Mouse (Mus musculus) monocyte, adult 2 months (primary cell): ENCODE data around the gene Cnnm3.
"Not testable (repeated sequence)": the region's sequence is repeated elsewhere in the genome, so short reads cannot be mapped to it uniquely, and the experiment has no call there.

Source experiments
- DNase-seq, 2 experiments: peaks; one replicate each; pipeline ENCODE4 v3.0.0; 2022; ENCODE audit warnings: low spot score in 2 of 2, low read depth in 1 of 2

The Cnnm3 gene

DNA sequence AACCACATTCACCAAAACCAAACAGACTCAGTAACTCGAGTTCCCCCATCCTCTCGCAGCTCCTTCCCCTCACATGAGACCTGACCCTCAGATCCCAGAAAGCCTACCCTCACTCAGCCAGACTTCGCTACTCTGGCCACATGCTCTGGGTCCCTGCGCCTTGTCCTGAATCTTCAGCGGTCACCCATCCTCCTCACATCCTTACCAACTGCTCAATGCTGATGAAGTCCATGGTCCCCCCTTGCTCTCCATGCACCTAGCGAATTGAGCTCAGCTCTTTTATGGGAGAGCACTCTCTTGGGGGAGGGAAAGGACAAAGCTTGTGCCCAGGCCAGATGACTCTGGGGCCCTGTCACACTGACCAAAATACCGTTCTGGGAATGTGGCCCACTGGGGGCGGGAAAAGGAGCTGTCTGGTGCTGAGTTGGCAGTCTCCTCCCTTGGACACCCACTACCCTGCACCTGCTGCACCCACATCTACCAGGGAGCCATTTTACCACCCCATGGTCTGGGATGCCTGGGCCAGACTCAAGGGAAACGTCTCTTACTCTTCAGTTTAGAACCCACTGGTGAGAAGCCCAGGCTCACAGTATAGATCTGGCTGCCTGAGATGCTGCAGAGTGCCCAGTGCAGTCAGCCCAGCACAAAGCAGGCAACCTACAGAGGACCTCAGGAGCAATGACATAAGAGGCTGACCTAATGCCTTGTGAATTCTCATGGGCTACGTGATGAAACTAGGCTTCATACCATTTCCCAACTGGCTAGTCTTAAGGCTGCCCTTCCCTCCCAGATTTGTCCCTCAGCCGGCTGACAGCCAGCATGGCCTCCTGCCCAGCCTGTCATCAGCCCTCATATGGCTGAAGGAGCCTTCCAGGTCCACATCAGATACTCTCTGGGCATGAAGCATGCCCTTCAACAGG lies 24.1 kb downstream of the Cnnm3 start:
- no peak for DNase-seq

DNA sequence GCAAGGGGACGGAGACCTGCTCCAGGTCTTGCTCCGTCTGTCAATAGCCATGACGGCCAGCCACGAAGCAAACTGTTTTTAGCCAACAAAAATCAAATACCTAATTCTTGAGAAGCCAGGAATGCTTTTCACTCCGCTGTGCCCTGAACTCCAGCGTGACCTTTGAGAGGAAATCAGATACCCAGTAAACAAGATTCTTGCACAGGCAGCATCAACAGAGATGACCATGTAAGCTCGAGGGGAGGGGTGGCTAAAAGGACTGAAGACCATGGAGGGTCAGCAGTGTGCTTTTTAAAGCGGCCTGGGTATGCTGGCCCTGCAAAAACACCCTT lies 24.7 kb downstream of the Cnnm3 start:
- no peak for DNase-seq

DNA sequence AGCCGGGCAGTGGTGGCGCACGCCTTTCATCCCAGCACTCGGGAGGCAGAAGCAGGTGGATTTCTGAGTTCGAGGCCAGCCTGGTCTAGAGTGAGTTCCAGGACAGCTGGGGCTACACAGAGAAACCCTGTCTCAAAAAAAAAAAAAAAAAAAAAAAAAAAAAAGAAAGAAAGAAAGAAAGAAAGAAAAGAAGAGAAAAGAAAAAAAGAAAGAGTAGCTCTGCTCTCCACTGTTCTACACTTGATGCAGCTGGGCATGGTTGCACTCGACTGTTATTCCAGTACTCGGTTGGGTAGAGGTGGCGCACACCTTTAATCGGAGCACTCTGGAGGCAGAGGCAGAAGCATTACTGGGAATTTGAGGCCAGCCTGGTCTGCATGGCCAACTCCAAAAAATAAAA lies 25.1 kb downstream of the Cnnm3 start, which contains the start of gene Ankrd23:
Ankrd23 (minus strand) TSS at position 101 of the 400 bp plus-strand sequence.
- not testable (repeated sequence) for DNase-seq

DNA sequence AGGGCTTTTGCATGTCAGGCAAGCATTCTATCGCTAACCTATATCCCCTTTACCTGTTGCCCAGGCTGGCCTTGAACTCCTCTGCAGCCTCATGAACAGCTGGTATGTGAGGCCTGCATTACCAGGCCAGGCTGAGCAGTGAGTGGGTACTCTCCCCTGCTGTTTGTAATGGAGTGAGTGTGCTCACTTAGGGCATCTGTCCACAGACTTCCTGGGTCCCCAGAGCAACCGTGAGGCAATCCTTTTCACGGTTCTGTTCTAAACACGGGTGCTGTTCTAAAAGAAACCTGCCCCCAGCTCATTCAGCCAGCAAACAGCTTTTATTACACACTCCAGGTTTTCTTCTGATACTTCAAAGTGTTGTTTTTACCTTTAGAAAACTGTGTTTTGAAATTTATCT lies 27.1 kb downstream of the Cnnm3 start:
- DNase-seq, result no peak

DNA sequence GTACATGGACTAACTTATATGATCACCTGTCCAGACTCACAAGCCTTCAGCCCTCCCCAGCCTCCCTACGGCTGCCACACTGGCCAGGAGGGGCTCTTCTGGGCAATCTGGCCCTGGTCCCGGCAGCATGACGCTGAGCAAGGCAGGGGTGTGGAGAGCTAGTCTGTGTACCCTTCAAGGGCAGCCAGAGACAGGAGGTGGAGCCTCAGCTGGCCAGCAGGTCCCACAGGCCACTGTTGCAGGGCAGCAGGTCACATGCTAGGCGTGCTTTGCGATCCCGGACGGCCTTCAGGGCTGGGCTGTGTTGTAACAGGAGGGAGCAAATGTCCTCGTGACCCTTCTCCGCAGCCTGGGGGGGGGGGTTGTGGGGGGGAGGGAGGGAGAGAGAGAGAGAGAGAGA lies 27.5 kb downstream of the Cnnm3 start, which contains the start of gene Gm42417:
Gm42417 (minus strand) TSS at position 244 of the 400 bp plus-strand sequence.
- no peak for DNase-seq

DNA sequence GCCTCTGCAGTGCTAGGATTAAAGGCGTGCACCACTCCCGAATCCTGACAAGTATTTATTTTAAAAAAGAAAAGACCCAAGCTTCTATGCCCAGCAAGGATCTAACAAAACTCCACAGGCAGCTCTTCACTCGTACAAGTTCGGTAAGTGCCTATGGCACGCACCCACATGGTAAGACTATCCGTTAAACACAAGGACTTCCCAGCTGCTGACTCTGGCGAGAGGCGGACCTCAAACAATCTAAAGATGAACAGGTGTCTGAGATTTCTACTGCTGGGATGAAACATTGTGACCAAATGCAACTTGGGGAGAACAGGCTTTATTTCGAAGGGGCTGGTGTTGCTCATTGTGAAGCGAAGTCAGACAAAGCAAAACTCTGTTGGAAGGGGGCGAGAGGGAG lies 28.5 kb downstream of the Cnnm3 start:
- DNase-seq, result no peak

DNA sequence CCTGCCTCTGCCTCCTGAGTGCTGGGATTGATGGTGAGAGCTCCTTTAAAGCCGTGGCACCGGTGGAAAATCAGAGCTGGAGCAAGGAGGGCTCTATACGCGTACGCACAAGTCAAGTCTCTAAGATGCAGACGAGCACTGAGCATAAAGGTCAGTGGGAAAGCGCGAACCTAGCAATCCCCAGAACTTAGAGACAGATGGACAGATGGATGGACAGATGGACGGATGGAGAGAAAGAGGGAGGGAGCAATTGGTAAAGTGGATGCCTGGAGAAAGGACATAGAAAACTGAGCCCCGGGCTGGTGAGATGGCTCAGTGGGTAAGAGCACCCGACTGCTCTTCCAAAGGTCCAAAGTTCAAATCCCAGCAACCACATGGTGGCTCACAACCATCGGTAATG lies 29.1 kb downstream of the Cnnm3 start:
- no peak for DNase-seq

DNA sequence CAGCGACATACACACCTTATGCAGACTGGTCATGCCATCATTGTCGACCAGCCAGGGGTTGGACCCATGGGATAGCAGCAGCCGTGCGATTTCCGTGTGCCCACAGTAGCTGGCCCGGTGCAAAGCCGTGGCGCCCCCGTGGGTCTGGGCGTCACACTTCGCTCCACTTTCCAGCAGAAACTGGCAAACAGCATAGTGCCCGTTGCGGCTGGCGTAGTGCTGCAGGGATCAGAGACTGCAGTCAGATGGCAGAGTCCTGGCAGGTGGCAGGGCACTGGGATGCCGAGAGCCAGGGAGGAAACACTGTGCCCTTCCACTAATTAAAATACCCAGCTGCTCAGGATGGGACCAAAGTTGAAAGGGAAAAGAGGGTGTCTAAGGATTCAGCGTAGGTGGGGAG lies 30.2 kb downstream of the Cnnm3 start:
- DNase-seq, result no peak

DNA sequence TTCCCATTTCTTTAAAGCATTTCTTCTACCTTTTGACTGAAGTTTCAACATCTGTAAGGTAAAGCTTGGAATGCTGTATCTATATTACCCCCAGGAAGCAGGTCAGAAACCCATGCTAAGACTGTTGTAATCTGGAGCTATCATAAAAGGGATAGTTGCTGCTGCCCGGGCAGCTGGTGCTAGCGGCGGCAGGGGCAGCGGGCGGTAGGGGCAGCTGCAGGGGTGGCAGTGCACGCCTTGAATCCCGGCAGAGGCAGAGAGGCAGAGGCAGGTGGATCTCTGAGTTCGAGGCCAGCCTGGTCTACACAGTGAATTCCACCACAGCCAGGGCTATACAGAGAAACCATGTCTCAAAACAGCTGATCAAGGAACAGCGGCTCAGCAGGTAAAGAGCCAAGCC lies 31.3 kb downstream of the Cnnm3 start:
- no peak for DNase-seq

DNA sequence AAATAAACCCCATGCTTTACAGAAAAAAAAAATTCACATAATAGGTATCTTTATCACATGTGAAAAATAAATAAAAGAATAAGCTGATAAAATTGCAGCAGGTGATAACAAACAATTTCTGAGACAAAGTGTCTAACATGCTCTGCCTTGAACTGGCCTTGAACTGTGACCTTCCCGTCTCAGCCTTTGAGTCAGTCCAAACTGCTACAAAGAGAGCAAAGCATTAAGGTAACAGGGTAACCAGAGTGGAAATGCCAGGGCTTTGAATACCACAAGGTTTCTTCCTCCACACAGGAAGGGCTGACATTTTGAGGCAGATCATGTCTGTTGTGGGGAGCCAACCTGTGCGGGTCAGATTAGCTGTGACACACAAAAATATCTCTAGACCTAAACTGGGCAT lies 33.7 kb downstream of the Cnnm3 start:
- no peak for DNase-seq

DNA sequence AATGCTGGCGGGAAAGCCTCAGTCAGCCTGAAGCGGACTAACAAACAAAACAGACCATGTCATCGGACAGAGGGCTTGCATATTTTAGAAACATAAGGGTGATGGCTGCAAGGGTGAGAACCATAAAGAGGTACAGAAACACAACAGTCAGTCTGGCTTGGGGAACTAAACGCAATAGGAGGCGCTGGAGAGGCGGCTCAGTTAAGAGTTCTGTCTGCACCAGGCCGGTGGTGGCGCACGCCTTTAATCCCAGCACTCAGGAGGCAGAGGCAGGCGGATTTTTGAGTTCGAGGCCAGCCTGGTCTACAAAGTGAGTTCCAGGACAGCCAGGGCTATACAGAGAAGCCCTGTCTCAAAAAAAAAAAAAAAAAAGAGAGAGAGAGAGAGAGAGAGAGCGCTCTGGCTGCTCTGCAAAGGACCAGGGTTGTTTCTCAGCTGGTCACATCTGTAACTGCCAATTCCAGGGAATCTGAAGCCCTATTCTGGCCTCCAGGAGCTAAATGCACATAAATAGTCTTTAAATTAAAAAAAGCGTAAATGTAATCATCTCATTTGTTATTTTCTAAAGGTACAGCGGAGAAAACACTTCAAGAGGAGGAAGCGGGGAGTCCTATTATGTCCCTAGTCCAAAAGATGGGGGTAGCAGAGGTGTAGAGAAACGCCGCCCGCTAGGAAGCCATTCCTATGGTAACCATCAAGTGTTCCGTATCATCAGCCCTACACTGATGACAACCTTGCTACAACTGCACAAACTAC lies 34.4 kb downstream of the Cnnm3 start:
- no peak for DNase-seq

DNA sequence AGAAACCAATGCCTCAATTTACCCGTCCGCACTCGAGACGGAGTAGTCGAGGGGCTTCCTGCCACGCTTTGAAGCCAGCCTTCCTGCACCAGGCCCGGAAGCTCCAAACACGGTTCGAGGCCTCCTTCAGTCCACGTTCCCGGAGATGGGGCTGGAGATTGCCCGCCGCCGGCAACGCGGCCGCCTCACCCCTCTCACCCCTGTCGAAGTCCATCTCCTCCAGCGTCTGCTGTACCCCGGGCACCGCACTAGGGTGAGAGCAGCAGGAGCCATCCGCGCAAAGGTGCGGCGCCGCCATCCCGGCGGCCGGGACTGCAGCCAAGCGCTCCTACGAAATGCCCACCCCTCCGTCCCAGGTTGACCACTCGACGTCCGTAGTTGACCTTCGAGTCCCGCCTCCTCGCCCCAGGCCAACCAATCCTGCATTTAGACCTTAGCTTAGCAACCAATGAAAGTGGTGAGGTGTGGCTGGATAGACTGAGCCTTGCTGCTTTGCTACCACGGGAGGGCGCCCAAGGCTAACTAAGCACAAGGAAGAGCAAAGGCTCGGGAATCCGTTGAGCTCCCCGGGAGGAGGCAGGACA lies 35.3 kb downstream of the Cnnm3 start, which contains the start of gene Ankrd39:
Ankrd39 (minus strand) TSS at position 558 of the 584 bp plus-strand sequence.
- DNase-seq, result peak; percentile 89 to 90

DNA sequence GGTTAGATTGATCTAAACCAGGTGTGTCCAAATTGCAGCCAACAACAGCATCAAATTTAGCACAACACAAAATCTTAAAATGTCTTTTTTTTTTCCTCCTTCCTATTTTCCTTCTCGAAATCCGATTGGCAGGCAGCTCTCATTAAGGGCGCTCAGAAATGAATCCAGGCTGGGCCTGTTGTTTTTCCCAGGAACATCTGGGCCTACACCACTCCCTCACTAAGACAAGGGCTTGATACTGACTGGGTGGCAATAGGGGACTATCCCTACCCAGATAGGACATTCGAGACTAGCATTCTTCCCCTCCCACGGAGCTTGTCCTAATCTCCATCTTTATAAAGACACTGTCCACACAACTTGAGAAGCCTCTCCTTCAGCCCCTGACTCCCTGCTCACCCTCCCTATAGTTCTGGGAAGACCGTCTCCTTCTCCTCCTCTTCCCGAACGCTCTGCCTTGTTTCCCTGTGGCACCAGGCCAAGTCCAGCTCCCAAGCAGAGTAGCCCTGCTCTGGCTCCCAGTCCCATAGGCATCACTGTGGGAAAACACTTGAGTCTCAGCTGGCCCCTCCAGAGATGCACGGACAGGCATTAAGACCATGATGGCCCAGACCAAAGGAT lies 36.4 kb downstream of the Cnnm3 start:
- DNase-seq, result no peak

DNA sequence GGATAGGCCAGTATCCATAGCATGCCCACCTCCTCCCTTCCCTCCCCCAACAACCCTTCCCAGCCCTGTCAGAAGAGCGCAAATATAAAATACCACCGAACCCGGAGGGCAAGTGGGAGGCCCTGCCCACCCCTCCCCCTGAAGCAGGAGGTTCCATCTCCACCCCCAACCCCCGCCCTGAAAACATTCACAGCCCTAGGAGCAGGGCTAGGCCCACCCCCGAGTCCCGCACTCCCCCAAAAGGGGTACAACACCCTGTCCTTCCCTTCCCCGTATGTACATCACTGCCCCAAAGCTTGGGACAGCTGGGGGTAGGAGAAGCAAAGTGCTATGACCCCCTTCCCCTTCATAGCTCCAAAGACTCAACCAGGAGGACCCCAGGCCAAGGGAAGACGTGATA lies 37.1 kb downstream of the Cnnm3 start:
- DNase-seq, result no peak

DNA sequence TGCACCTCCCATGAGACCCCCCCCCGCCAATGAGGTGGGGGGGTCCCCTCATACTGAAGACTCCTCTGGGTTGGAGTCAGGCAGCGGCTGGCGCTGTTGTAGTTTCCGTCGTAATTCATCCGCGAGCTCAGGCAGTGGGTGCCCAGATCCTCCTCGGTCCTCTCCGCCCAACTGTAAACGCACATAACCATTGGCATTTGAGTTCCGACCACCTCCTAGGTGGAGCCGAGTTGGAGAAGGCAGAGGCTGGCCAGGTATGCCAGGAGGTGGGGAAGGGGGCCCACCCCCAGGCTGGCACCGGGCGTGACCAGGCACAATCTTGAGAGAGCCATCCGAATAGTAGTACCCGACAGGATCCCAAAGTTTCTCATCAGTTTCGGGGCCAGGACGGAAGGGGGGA lies 37.8 kb downstream of the Cnnm3 start:
- no peak for DNase-seq

DNA sequence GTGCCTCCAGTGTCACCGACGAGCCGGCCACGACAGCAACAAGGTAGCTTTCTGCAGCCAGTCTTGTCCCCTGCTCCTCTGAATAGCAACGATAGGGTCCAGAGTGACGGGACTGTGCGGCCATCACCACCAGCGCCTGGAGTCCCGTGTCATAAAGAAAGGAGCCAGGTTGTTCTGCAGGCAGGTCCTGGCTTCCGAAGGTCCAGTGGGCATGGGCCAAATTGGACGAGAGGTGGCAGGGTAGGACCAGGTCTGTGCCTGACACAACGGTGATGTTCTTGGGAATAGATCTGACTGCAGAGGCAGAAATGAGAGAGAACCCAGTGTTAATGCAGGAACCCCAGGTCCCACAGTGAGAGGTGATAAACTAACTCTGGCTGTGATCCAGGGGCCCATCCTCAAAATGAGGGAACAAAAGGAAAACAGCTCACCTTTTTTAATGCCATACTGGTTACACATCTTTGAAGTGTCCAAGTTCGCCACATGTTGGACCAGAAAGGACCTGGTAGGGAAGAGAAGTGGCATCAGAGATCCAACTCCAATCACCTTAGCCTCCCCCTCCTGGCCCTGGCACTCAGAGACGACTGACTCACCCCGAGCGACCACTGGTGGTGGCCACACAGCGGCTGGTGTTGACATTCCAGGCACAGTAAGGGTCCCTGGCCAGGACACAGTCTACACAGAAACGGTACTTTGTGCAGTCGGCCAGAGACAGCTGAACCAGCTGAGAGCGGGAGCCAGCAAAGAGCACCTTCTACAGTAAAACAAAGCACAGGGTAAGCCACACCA lies 38.6 kb downstream of the Cnnm3 start:
- DNase-seq, result no peak

DNA sequence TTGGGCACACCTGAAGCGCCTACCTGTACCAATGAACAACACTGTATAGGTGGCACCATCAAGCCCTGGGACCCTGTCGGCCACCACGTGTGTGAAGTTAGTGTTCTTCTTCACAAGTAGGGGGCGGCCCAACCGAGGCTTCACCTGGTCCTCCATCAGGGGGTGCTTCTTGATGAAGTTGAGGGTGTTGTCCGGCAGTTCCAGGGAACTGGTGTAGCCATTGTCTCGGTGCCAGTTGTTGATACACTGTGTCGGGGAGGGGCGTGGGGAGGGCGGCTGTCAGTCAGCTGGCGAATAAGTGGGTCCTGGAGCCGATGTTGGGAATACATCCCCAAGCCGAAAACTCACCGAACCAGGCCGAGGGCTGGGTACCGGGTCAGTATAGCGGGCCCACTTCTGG lies 40.2 kb downstream of the Cnnm3 start:
- no peak for DNase-seq

DNA sequence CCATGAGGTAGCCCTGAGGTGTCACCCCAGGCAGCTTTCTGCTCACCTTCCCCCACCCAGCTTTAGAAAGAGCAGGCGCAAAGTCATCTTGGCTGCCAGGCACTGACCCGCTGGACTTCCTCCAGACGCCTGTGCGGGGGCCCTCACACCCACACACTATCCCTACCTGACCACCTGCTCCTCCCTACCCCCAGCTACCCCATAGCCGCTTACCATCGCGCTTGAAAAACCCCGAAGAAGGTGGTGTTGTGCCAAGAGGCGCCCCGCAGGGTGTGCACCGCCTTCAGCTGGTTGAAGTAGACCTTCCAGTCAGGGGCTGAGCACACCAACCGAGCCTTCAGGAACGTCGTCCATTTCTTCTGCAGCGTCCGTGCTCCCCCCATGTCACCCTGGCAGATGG lies 40.8 kb downstream of the Cnnm3 start:
- no peak for DNase-seq

DNA sequence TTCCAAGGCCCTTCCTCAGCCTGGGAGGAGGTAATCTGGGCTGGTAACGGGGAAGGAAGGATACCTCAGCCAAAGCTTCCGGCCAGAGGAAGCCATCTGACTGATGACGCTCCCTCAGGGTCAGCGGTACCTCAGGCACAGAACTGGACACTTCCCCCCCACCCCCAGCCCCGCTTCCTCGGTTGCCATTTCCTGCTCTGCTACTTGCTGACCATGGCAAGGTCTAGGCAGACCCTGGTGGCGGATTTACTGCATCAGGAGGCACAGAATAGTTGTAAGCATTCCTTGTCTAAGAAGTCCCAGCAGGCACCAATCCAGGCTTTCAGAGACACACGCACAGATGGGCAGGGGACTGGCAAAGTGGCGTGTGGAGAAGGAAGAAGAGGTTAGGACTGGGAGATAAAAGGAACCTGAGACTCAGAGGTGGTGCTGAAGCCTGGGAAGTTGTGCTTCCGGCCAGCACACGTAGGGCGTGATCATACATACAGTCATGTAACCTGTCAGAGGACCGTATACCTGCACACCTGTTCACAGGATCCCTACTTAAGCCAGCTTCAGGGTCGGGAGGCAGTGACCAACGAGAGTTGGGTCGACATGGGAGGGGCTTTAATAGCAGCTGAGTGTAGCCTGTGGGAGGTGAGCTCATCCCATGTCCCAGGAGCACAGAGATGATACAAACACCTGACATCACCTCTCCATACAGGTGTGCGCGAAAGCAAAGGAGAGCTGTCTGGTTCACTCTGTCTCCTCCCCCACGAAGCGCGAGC lies 43.1 kb downstream of the Cnnm3 start:
- no peak for DNase-seq
